Mouse (Mus musculus) midbrain, embryonic 11.5 days (tissue): ENCODE results near the gene Mavs. TPM values are rescaled to one million over a fixed set of nuclear protein-coding genes. Genes with fewer than 3 reads are reported as not detected.
"Not testable (repeated sequence)": the region's sequence is repeated elsewhere in the genome, so short reads cannot be mapped to it uniquely, and the experiment has no call there.

Experiments
- ATAC-seq: fragments of 200-750 bp; cut with Nextera tagmentation; 2 replicates; pipeline ENCODE4 v1.8.0; 2017; ENCODE audit warnings: moderate TSS enrichment, moderate library complexity; ENCODE audit not compliant: low FRiP score
- DNase-seq: peaks from one replicate; pipeline ENCODE4 v3.0.0; 2015; ENCODE audit warnings: low spot score; ENCODE audit errors: missing footprints
- H3K27ac ChIP-seq: fragments of 300-500 bp; sonication (generic); 2 replicates; pipeline ENCODE4 v1.5.1; 2014; ENCODE audit warnings: low read depth, low read length
- H3K27me3 ChIP-seq: fragments of 300-500 bp; sonication (generic); 2 replicates; pipeline ENCODE4 v1.6.1; 2014; ENCODE audit warnings: mild to moderate bottlenecking, low read length, moderate library complexity, mixed read lengths; ENCODE audit not compliant: control insufficient read depth, insufficient read depth
- H3K36me3 ChIP-seq: fragments of 300-500 bp; sonication (generic); 2 replicates; pipeline ENCODE4 v1.6.1; 2014; ENCODE audit warnings: mild to moderate bottlenecking, low read length, moderate library complexity, mixed read lengths; ENCODE audit not compliant: control insufficient read depth, insufficient read depth
- H3K4me1 ChIP-seq: fragments of 300-500 bp; sonication (generic); 2 replicates; pipeline ENCODE4 v1.6.1; 2014; ENCODE audit warnings: low read length; ENCODE audit not compliant: control insufficient read depth, insufficient read depth
- H3K4me2 ChIP-seq: fragments of 300-500 bp; sonication (generic); 2 replicates; pipeline ENCODE4 v1.6.1; 2014; ENCODE audit warnings: mild to moderate bottlenecking, moderate library complexity
- H3K4me3 ChIP-seq: fragments of 300-500 bp; sonication (generic); 2 replicates; pipeline ENCODE4 v1.5.1; 2014; ENCODE audit warnings: low read depth, low read length
- H3K9ac ChIP-seq: fragments of 300-500 bp; sonication (generic); 2 replicates; pipeline ENCODE4 v1.6.1; 2014; ENCODE audit warnings: low read length
- H3K9me3 ChIP-seq: fragments of 300-500 bp; sonication (generic); 2 replicates; pipeline ENCODE4 v1.6.1; 2016; ENCODE audit warnings: low read length; ENCODE audit not compliant: control insufficient read depth
- WGBS: fragments of 180-500 bp; shearing (Covaris S2); extraction: QIAGEN DNeasy Blood & Tissue Kit; methylation state at CpG from one replicate; pipeline ENCODE4 v1.1.7; 2014; 5-methylcytosine and 5-hydroxymethylcytosine counted together
- polyA plus RNA-seq: library from polyadenylated mRNA; unstranded; fragments of >200 nt; fragmentation: Nextera tagmentation; extraction: Ambion mirVana; gene quantifications from 2 replicates; pipeline ENCODE4 v1.2.1, GENCODE M21; 2014

Mavs gene
- polyA plus RNA-seq, 1 experiment from 2014 or later, result 13.3 TPM

DNA sequence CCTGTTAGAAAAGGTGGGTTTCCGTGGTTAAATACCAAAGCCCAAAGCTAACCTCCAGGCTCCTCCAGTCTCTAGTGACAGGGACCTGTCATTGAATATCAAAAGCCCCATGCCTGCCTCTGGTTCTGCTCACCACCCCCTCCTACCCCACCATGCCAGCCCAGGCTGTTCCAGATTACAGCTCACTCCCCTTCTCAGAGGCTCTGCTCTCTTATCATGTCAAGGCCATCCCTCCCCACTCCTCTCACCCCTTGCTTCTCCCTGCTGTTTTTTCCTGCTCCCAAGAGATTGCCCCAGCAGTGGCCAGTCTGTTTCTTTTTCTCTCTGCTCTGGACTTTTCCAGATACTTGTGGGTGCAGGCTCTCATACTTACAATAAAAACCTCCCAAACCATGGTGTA lies 10.3 kb upstream of the Mavs start:
- 73% methylated on average over 1 of the region's 1 CpGs for WGBS
- DNase-seq, result no peak
- H3K27ac ChIP-seq, result no peak overlapping the region
- H3K4me2 ChIP-seq, result no peak overlapping the region
- no peak for ATAC-seq
- H3K27me3 ChIP-seq, result no peaks in the 10 kb centered on the region
- H3K4me3 ChIP-seq, result no peak overlapping the region
- no peaks in the 10 kb centered on the region for H3K9me3 ChIP-seq
- no peak overlapping the region for H3K9ac ChIP-seq
- H3K4me1 ChIP-seq, result no peaks in the 10 kb centered on the region
- no peaks in the 10 kb centered on the region for H3K36me3 ChIP-seq

DNA sequence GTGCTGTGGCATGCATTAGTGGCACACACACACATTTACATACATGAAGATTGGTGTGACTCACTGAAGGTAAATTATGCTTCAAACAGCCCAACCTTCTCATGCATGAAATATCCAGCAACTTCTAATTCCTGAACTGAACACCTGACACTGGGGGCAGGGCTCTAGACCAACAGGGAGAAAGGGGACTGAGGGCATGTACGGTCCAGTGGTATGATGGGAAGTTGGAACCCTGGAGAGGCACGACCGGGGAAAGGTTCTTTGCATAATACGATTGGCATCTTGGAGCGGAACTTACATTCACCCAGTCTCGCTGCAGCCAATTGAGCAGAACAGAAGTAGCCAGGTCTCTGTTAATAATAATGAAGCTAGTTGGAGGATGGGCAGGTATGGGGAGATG lies 8.7 kb upstream of the Mavs start:
- no peak for DNase-seq
- Histone ChIP-seq H3K36me3 (no peaks in the 10 kb centered on the region), H3K27ac (no peak overlapping the region), H3K27me3 (no peaks in the 10 kb centered on the region), H3K4me1 (no peaks in the 10 kb centered on the region), H3K9me3 (no peaks in the 10 kb centered on the region), H3K9ac (no peak overlapping the region), H3K4me2 (no peak overlapping the region), H3K4me3 (no peak overlapping the region)
- 88% methylated on average over 6 of the region's 6 CpGs for WGBS
- no peak for ATAC-seq

DNA sequence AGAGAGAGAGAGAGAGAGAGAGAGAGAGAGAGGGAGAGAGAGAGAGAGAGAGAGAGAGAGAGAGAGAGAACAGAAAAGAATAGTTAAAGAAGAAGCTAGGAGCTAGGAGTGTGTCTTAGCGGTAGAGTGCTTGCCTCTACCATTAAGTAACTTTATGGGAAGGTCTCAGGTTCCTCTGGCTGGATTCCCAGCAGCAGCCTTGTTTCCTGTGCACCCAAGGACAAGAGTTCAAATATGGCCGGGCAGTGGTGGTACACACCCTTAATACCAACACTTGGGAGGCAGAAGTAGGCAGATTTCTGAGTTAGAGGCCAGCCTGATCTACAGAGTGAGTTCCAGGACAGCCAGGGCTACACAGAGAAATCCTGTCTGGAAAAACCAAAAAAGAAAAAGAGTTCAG lies 7.2 kb upstream of the Mavs start:
- not testable (repeated sequence) for DNase-seq, H3K27ac ChIP-seq, H3K27me3 ChIP-seq, H3K4me2 ChIP-seq, H3K9ac ChIP-seq, H3K4me1 ChIP-seq, ATAC-seq, H3K36me3 ChIP-seq, H3K9me3 ChIP-seq, H3K4me3 ChIP-seq
- 83% methylated on average over 2 of the region's 2 CpGs for WGBS

DNA sequence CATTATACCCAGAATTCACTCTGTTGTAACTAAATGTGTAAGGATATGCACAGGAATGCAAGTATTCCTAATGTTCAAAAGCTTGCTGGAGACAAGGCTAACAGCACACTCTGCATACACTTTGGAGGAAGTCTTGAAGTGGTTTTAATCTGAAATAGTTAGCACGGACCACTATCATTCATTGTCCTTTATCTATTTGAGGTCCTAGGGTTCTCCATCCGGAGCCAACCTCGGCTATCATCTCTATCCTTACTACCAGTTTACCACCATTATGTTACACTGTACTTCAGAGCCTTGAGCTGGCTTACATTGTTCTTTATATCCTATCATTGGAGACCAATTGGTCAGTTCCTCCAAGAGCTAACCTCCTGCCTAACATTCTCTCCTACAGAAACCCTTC lies 6.6 kb upstream of the Mavs start:
- ATAC-seq (no peak), DNase-seq (no peak)
- H3K4me1 ChIP-seq, result no peaks in the 10 kb centered on the region
- no peaks in the 10 kb centered on the region for H3K9me3 ChIP-seq
- no peak overlapping the region for H3K4me3 ChIP-seq
- 91% methylated on average over 3 of the region's 3 CpGs for WGBS
- H3K9ac ChIP-seq, result no peak overlapping the region
- no peak overlapping the region for H3K4me2 ChIP-seq
- no peaks in the 10 kb centered on the region for H3K36me3 ChIP-seq
- H3K27ac ChIP-seq, result no peak overlapping the region
- H3K27me3 ChIP-seq, result no peaks in the 10 kb centered on the region

DNA sequence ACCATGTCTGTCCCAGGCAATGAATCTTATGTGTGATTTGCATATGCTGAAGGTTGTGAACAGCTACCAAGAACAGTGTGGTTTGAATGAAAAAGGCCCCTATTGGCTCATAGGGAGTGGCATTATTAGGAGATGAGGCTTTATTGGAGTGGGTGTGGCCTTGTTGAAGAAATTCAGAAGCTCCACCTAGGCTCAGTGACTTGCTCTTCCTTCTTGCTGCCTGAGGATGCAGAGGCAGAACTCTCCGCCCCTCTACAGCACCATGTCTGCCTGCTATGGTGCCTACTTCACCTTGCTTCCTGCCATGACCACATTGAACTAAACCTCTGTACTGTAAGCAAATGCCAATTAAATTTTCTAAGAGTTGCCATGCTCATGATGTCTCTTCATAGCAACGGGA lies 1.3 kb upstream of the Mavs start:
- Histone ChIP-seq H3K9me3 (no peaks in the 10 kb centered on the region), H3K27me3 (no peaks in the 10 kb centered on the region), H3K4me1 (peaks cover 10% of the 10 kb centered on the region), H3K4me2 (no peak overlapping the region), H3K9ac (no peak overlapping the region), H3K36me3 (no peaks in the 10 kb centered on the region), H3K27ac (no peak overlapping the region), H3K4me3 (no peak overlapping the region)
- 97% methylated on average over 2 of the region's 2 CpGs for whole genome bisulfite sequencing
- no peak for ATAC-seq
- no peak for DNase-seq

DNA sequence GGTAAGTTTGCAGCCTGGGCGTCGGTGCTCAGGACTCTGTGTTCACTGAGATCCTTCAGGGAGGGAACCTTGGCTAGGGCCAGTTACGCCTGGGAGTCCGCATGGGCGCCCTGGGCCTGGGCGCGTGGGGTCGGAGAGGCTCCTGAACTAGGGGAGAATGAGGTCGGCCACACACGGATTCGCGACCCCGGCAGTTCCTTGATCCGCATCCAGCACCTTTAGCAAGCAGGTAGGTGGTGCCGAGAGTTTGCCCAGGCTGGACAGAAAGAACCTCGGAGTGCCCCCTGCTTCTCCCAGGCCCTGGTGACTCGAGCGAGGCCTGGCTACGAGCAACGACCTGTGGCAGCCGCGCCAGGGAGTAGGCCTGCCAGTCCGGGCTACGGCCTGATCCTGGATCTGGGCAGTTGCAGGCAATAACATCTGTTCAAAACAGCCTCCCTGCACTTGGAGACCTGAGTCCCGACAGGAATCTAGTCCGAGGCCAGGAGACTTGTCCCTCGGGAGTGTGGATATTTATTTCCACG lies 326 bp downstream of the Mavs start:
- no peak for DNase-seq
- no peaks in the 10 kb centered on the region for H3K9me3 ChIP-seq
- peak; percentile 28 for ATAC-seq
- WGBS, result 14% methylated on average over 28 of the region's 28 CpGs
- H3K4me2 ChIP-seq, result peak overlapping the region; percentile 77
- H3K27ac ChIP-seq, result no peak overlapping the region
- H3K9ac ChIP-seq, result peak overlapping the region; percentile 60
- H3K4me3 ChIP-seq, result peak overlapping the region; percentile 58
- no peaks in the 10 kb centered on the region for H3K36me3 ChIP-seq
- H3K4me1 ChIP-seq, result peaks cover 10% of the 10 kb centered on the region
- no peaks in the 10 kb centered on the region for H3K27me3 ChIP-seq

DNA sequence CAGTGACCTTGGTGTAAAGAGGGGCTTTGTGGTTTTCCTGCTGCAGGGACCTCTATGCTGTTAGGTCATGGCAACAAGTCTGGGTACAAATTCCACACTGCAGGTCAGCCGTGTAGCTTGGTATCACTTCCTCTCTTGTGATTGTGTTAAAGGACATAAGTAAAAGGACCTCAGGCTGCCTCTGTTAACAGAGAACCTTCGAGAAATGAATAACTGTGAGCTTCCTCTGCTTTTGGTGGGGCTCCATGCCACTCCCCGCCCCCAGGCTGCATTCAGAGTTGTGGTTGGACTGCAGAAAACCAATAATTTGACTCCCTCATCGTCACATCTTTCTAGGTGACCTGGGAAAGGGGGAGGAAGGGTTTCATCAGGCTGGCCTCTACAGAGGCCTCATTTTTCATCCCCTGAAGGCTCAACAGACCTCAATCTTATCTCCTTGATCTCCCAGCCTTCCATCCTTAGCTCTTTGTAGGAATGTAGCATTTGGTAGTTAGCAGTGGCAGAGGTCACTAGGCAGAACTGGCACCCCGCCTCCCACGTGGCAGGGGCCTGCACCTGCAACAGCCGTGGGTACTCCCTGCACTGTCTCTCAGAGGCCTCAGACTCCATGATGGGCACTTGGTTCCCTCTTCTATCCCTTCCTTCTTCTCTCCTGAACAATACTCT lies 1.2 kb downstream of the Mavs start:
- Histone ChIP-seq H3K4me2 (peak overlapping the region; percentile 77), H3K4me3 (0 out of 2 replicates have a peak overlapping the region, but pooled peaks have one; percentile 58), H3K27me3 (no peaks in the 10 kb centered on the region), H3K27ac (no peak overlapping the region), H3K4me1 (peaks cover 10% of the 10 kb centered on the region), H3K36me3 (no peaks in the 10 kb centered on the region; the same call in 1 of the 2 replicates), H3K9me3 (no peaks in the 10 kb centered on the region), H3K9ac (no peak overlapping the region)
- DNase-seq (no peak), ATAC-seq (no peak)
- 86% methylated on average over 7 of the region's 7 CpGs for WGBS

DNA sequence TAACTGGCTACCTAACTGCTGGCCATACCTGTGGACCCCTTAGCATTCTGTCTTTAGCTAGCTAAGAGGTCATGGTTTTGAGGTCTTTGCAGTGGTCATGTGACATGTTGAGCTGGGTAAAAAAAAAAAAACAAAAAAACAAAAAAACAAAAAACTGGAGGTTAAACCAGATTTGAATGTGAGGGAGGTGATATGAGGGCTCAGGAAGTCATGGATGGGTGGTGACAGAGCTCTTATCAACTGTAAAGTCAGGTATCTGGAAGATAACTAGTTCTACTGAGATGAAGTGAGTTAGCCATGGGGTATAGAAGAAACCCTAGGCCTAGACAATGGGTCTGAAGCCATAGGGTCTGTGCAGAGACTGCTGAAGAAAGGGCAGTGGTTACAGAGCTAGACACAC lies 8.3 kb downstream of the Mavs start:
- Histone ChIP-seq H3K36me3 (peaks cover 15% of the 10 kb centered on the region; the same call in 1 of the 2 replicates), H3K27me3 (no peaks in the 10 kb centered on the region), H3K4me2 (no peak overlapping the region), H3K4me3 (no peak overlapping the region), H3K4me1 (no peaks in the 10 kb centered on the region), H3K9me3 (no peaks in the 10 kb centered on the region), H3K9ac (no peak overlapping the region), H3K27ac (no peak overlapping the region)
- no peak for DNase-seq
- ATAC-seq, result no peak

DNA sequence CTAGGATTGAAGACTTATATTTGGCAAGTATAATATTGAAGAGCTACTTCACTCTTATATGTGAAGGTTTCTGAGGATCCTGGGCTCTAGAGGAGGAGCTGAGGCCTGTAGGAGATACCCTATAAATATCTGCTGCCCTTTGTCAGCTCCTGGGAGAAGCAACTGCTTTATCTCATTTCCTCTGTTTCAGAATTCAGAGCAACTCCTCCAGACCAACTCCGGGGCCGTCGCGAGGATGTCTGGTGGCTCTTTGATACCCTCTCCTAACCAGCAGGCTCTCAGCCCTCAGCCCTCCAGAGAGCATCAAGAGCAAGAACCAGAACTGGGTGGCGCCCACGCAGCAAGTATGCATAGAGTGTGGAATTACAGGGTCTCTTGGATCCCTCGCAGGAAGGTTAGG lies 9.1 kb downstream of the Mavs start:
- H3K27me3 ChIP-seq, result no peaks in the 10 kb centered on the region
- peaks cover 15% of the 10 kb centered on the region; the same call in 1 of the 2 replicates for H3K36me3 ChIP-seq
- no peak overlapping the region for H3K27ac ChIP-seq
- no peak for DNase-seq
- no peak overlapping the region for H3K9ac ChIP-seq
- H3K9me3 ChIP-seq, result no peaks in the 10 kb centered on the region
- ATAC-seq, result no peak
- H3K4me1 ChIP-seq, result no peaks in the 10 kb centered on the region
- no peak overlapping the region for H3K4me2 ChIP-seq
- no peak overlapping the region for H3K4me3 ChIP-seq
- WGBS, result 88% methylated on average over 7 of the region's 7 CpGs
